Mouse (Mus musculus): ENCODE results near the gene BC049762.

Gene BC049762

GRCm38 (mm10) chr11:51219396-51219980 lies 43.4 kb downstream of the BC049762 start:
- no peak for DNase-seq (ENCODE audit: low read depth, low spot score)

- DNase-seq (ENCODE audit: low read depth, low spot score): no peak
Measured at GRCm38 (mm10) chr11:51214021-51214420, 48.8 kb downstream of the BC049762 start.

GRCm38 (mm10) chr11:51211426-51211825 lies 51.4 kb downstream of the BC049762 start:
- DNase-seq (ENCODE audit: low read depth, low spot score): no peak

GRCm38 (mm10) chr11:51207758-51208157 lies 55.1 kb downstream of the BC049762 start:
- DNase-seq (ENCODE audit: low read depth, low spot score): no peak

All from telencephalon, adult 2 months (tissue).